Mouse (Mus musculus) forebrain, embryonic 12.5 days (tissue): ENCODE measurements around the gene Coro6. TPM values are rescaled to one million over a fixed set of nuclear protein-coding genes. Genes with fewer than 3 reads are reported as not detected.

Source experiments
- ATAC-seq: fragments of 200-750 bp; cut with Nextera tagmentation; 2 replicates; pipeline ENCODE4 v1.8.0; 2017; ENCODE audit warnings: moderate TSS enrichment; ENCODE audit not compliant: low FRiP score
- H3K27ac ChIP-seq: fragments of 300-500 bp; sonication (generic); 2 replicates; pipeline ENCODE4 v1.5.1; 2016; ENCODE audit warnings: mild to moderate bottlenecking
- H3K27me3 ChIP-seq: fragments of 300-500 bp; sonication (generic); 2 replicates; pipeline ENCODE4 v1.6.1; 2016; ENCODE audit warnings: mild to moderate bottlenecking
- H3K36me3 ChIP-seq: fragments of 300-500 bp; sonication (generic); replicated peaks from 2 replicates; pipeline ENCODE4 v1.6.1; 2016; ENCODE audit warnings: mild to moderate bottlenecking
- H3K4me1 ChIP-seq: fragments of 300-500 bp; sonication (generic); 2 replicates; pipeline ENCODE4 v1.6.1; 2016
- H3K4me2 ChIP-seq: fragments of 300-500 bp; sonication (generic); 2 replicates; pipeline ENCODE4 v1.6.1; 2016; ENCODE audit warnings: mild to moderate bottlenecking, moderate library complexity
- H3K4me3 ChIP-seq: fragments of 300-500 bp; sonication (generic); replicated peaks from 2 replicates; pipeline ENCODE4 v1.5.1; 2016; ENCODE audit warnings: mild to moderate bottlenecking
- H3K9ac ChIP-seq: fragments of 300-500 bp; sonication (generic); 2 replicates; pipeline ENCODE4 v1.6.1; 2016; ENCODE audit warnings: mild to moderate bottlenecking
- H3K9me3 ChIP-seq: fragments of 300-500 bp; sonication (generic); 2 replicates; pipeline ENCODE4 v1.6.1; 2016
- WGBS: fragments of 180-500 bp; shearing (Covaris S2); methylation state at CpG from one replicate; pipeline ENCODE4 v1.1.7; 2016; 5-methylcytosine and 5-hydroxymethylcytosine counted together
- polyA plus RNA-seq: library from polyadenylated mRNA; unstranded; fragments of >200 nt; fragmentation: Nextera tagmentation; extraction: Ambion mirVana; gene quantifications from 2 replicates; pipeline ENCODE4 v1.2.1, GENCODE M21; 2016

Gene Coro6
- polyA plus RNA-seq, 1 experiment from 2014 or later: 0.10 TPM

DNA sequence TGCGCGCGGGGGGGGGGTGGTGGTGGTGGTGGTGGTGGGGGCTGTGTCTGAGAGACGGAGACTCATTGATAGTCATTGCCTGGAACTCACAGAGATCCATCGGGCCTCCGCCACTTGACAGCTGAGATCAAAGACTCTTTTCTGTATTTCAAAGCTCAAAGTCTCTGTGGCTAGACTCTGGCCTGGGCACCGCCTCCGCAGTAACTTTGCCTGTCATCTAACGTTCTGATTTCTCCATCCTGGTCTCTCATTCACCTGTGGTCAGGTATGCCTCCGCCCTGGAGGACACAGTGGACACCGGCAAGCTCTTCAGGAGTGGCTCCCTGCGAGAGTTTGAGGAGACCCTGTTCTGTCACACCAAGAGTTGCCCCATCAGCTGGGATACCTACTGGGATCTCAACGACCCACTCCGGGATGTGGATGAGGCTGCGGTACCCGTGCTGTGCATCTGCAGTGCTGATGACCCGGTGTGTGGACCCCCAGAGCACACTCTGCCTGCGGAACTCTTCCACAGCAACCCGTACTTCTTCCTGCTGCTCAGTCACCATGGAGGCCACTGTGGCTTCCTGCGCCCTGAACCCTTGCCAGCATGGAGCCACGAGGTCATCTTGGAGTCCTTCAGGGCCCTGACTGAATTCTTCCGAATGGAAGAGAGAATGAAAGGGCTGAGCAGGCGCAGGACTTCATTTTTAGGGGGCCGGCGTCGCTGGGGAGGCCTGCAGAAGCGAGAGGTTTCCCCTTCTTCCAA lies 56.0 kb downstream of the Coro6 start:
- peaks cover 36% of the 10 kb centered on the region for H3K27me3 ChIP-seq

DNA sequence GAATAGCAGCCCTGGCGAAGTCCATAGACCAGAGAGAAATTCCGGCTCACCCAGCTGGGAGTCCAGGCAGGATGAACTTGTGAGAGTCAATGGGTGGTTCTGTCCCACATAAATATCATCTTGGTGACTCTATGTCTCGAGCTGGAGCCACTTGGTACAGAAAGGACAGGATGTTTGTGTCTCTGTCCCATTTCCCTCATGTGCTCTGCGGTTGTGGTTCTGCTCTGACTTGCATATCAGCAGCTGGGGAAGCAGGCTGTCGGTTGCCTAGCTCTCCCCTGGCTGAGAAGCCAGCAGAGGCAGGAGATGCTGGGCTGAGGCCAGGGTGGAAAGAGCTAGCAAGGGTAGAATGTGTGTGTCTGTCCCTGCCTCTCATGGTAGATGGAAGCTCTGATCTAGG lies 56.8 kb downstream of the Coro6 start, which contains the start of gene Gm10392:
TSS of gene Gm10392 (minus strand) at position 156 of the 400 bp plus-strand sequence.
- ATAC-seq: no peak
- no peaks in the 10 kb centered on the region for H3K36me3 ChIP-seq
- H3K27me3 ChIP-seq: peaks cover 35% of the 10 kb centered on the region
- H3K9me3 ChIP-seq: no peaks in the 10 kb centered on the region
- no peak within 1 kb of the TSS for H3K4me2 ChIP-seq
- peaks cover 42% of the 10 kb centered on the region for H3K4me1 ChIP-seq
- peak within 1 kb of the TSS; percentile 38; the same call in 1 of the 2 replicates for H3K9ac ChIP-seq
- no peak within 1 kb of the TSS for H3K4me3 ChIP-seq
- H3K27ac ChIP-seq: 0 out of 2 replicates have a peak within 1 kb of the TSS, but pooled peaks have one; percentile 31
- WGBS: 85% methylated on average over 5 of the region's 5 CpGs

More for the DNA sequence above, 56.0 kb downstream of the Coro6 start:
- no peak for ATAC-seq
- WGBS: 83% methylated on average over 27 of the region's 27 CpGs
- Histone ChIP-seq H3K36me3 (no peaks in the 10 kb centered on the region), H3K9me3 (no peaks in the 10 kb centered on the region), H3K9ac (no peak overlapping the region), H3K4me2 (no peak overlapping the region), H3K27ac (0 out of 2 replicates have a peak overlapping the region, but pooled peaks have one; percentile 1), H3K4me3 (no peak overlapping the region), H3K4me1 (peaks cover 48% of the 10 kb centered on the region)

Other genes starting within 250 kb of the Coro6 start
- gene Ssh2, start 246.1 kb upstream of the Coro6 start, polyA plus RNA-seq: 19.4 and 20.7 TPM in 2 replicates
- 23.0 and 25.1 TPM in 2 replicates for gene Ankrd13b, start 27.3 kb downstream of the Coro6 start, polyA plus RNA-seq
- 14.6 and 14.8 TPM in 2 replicates for gene Git1, start 31.2 kb downstream of the Coro6 start, polyA plus RNA-seq
- gene Abhd15, start 52.7 kb downstream of the Coro6 start, polyA plus RNA-seq: 3.8 and 4.8 TPM in 2 replicates
- 30.7 and 31.7 TPM in 2 replicates for gene Trp53i13, start 53.6 kb downstream of the Coro6 start, polyA plus RNA-seq
- gene Gm10392, start 56.8 kb downstream of the Coro6 start, polyA plus RNA-seq: 0.17 TPM in 1 of 2 replicates, not detected in the other
- gene Taok1, start 145.4 kb downstream of the Coro6 start, polyA plus RNA-seq: 27.7 and 28.5 TPM in 2 replicates
- 5.3 and 5.5 TPM in 2 replicates for gene Nufip2, start 223.7 kb downstream of the Coro6 start, polyA plus RNA-seq